In genomic region chr19:47317063-47317938, GRCm38 (mm10) we compare ENCODE assay signal across 8 mouse cellular contexts.
DNase-seq lines count a peak whose midpoint lies in the region; ATAC-seq lines count a peak whose summit lies in the region.

No protein-coding gene starts in this region.

- H3K4me3 ChIP-seq in embryonic facial prominence, embryonic 13.5 days = no peak overlapping the region
- H3K4me3 ChIP-seq in heart, embryonic 13.5 days = no peak overlapping the region

- no peaks in the 10 kb centered on the region for H3K9me3 ChIP-seq in embryonic facial prominence, embryonic 13.5 days
- no peaks in the 10 kb centered on the region for H3K9me3 ChIP-seq in heart, embryonic 13.5 days

- peaks cover 94% of the 10 kb centered on the region for H3K4me1 ChIP-seq in embryonic facial prominence, embryonic 13.5 days
- H3K4me1 ChIP-seq in heart, embryonic 13.5 days = peaks cover 96% of the 10 kb centered on the region

- WGBS in embryonic facial prominence, embryonic 13.5 days = 47% methylated on average over 15 of the region's 15 CpGs
- 54% methylated on average over 15 of the region's 15 CpGs for WGBS in heart, embryonic 13.5 days

- H3K27me3 ChIP-seq in embryonic facial prominence, embryonic 13.5 days = no peaks in the 10 kb centered on the region
- H3K27me3 ChIP-seq in heart, embryonic 13.5 days (replicated peaks) = no peaks in the 10 kb centered on the region

- H3K9ac ChIP-seq in embryonic facial prominence, embryonic 13.5 days = peak overlapping the region; percentile 54; the same call in 1 of the 2 replicates
- H3K9ac ChIP-seq in heart, embryonic 13.5 days = peak overlapping the region; percentile 58

- peaks cover 4% of the 10 kb centered on the region; the same call in 1 of the 2 replicates for H3K36me3 ChIP-seq in embryonic facial prominence, embryonic 13.5 days
- H3K36me3 ChIP-seq in heart, embryonic 13.5 days = peaks cover 1% of the 10 kb centered on the region

- H3K4me2 ChIP-seq in embryonic facial prominence, embryonic 13.5 days = peak overlapping the region; percentile 37
- peak overlapping the region; percentile 32 for H3K4me2 ChIP-seq in heart, embryonic 13.5 days

- peak; percentile 78 for DNase-seq in layer of hippocampus, adult 11-12 months (ENCODE audit: low spot score)
- DNase-seq in layer of hippocampus, adult 9-10 months (ENCODE audit: low spot score) = no peak
- peak; percentile 79 for DNase-seq in left cerebral cortex, adult 11 months (ENCODE audit: low spot score)
- DNase-seq in right cerebral cortex, postnatal 14 days = peak; percentile 76
- DNase-seq in adrenal gland, postnatal 25 days = no peak
- no peak for DNase-seq in ovary, postnatal 14 days (ENCODE audit: low spot score)

- no peak for ATAC-seq in embryonic facial prominence, embryonic 13.5 days (ENCODE audit: insufficient number of reproducible peaks, insufficient read depth, low FRiP score, low TSS enrichment, low read depth)
- ATAC-seq in heart, embryonic 13.5 days (ENCODE audit: extremely low read depth, insufficient number of reproducible peaks, low FRiP score, low TSS enrichment) = no peak

- peak overlapping the region; percentile 98 for H3K27ac ChIP-seq in embryonic facial prominence, embryonic 13.5 days
- H3K27ac ChIP-seq in heart, embryonic 13.5 days (replicated peaks) = peak overlapping the region; percentile 97

Comparison
In these comparisons a context has a peak if more than half of its experiments do, and no peak if none do; other contexts are left out.
1. DNase-seq: peak in layer of hippocampus, adult 11-12 months (single experiment), left cerebral cortex, adult 11 months (single experiment) and right cerebral cortex, postnatal 14 days (single experiment); none in layer of hippocampus, adult 9-10 months (single experiment), adrenal gland, postnatal 25 days (single experiment) and ovary, postnatal 14 days (single experiment).